Mouse (Mus musculus) CD4-positive, CD25-positive, alpha-beta regulatory T cell, adult 2 months (primary cell): ENCODE data around the gene Ccdc134.

Source experiments
- DNase-seq: peaks from one replicate; pipeline ENCODE4 v3.0.0-alpha.2; 2012; ENCODE audit warnings: low read depth, low spot score

The Ccdc134 gene

DNA sequence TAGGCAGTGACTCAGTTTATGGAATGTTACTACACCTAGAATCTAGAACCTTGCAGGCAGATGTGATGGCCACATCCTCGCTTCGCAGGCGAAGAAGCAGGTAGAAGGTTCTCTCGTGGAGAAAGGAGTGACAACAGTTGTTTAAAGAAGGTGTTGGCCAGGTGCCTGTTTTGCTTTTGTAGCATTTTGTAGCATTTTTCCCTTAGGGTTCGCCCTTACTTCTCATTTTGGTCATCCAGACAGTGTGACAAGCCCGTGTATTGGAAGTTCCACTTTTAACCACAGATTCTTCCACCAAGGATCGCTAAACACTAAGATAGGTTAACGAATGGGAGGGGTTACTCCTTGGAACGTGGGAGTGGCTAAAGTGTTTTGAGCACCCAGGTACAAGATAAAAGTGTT, 20.8 kb downstream of the Ccdc134 start:
- peak; percentile 48 for DNase-seq

DNA sequence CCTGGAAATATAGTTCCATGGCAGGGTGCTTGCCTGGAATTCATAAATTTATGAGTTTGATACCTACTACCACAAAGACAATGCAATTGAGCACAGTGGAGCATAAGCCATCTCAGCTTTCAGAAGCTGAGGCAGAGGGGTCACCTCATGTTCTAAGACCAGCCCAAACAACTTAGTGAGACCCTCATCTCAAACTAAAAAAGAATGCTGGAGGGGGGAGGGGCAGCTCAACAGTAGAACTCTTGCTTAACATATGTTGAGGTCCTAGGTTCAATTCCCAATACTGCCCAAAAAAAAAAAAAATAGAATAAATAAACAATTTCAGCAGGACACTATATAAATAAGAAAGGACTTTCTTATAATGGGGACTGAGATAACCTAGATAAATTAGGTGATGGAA, 22.3 kb downstream of the Ccdc134 start:
- DNase-seq = no peak

DNA sequence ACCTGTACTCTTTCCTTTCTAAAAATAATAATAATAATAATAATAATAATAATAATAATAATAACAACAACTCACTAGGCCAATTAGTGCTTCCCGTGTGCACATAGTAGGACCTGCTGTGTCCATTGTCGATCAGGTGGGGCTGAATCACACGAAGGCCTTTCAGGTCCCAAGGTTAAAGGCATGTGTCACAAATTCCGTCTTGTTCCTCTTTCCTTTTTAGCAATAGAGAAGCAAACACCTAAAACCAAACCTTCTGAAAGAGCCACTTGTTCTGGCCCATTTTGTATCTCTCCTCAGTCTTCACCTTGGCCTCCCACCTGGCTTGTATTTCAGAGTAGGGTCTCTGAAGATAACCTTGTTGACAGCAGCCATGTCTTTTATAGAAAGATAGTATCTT, 23.5 kb downstream of the Ccdc134 start:
- DNase-seq = no peak

DNA sequence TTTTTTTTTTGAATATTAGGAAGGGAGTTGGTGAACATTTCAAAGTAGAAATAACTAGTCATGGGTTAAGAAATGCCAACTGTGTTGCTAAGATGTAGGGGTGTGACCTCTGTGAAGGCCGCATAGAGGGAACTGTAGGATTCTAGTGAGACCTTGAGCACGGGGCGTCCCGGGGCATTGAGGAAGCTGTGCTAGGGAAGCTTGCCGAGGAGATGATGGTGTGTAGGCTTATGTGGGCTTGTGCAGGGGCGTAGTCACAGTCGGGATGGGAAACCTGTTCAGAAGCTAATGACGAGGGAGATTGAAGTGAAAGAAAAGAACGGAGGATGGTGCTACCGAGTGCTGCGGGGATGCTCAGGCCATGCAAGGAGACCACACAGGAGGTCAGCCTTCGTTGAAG, 24.3 kb downstream of the Ccdc134 start:
- no peak for DNase-seq

DNA sequence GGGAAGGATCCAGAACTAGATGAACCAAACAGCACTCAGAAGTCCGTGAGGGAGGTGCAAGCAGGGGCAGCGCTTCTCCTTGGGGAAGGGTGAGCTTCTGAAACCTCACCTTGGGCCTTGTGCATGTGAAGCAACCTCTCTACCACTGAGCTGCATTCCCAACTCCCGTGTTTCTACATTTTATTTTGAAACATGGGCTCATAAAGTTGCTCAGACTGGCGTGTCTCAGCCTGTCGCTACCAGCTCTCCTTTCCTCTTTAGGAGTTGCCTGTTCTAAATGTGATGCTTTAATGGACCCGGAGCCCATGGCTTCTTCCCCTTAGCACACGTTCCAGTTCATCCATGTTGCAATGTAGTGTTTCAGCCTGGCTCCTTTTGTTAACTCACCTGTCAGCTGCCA, 24.7 kb downstream of the Ccdc134 start:
- no peak for DNase-seq

DNA sequence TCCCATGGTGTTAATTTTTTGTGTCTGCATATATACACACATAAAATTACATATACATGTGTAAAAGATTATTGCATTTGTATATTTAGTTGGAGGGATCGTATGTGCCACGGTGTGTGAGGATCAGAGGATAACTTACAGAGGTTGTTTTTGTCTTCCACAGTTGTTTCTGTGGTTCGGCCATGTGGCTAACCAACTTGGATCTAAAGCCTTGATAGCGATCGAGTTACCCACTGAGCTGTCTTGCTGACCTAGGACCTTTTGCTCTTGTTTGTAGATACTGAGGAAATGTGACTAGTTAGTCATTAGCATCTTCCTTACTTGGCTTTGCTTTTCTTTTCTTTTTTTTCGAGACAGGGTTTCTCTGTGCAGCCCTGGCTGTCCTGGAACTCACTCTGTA, 28.6 kb downstream of the Ccdc134 start:
- peak; percentile 18 for DNase-seq

DNA sequence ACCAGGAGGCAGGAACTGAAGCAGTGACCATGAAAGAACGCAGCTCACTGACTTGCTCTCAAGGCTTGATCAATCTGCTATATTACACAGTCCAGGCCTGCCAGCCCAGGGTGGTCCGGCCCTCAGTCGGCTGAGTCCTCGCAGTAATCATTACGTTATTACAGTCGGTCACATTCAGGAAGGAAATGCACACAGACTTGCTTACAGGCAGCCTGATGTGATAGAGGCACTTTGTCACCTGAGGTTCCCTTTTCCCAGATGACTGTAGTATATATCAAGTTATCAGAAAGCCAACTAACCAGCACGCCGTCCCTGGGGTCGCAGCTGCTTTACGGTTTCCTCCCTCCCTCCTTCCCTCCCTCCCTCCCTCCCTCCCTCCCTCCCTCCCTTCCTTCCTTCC, 29.2 kb downstream of the Ccdc134 start:
- no peak for DNase-seq

DNA sequence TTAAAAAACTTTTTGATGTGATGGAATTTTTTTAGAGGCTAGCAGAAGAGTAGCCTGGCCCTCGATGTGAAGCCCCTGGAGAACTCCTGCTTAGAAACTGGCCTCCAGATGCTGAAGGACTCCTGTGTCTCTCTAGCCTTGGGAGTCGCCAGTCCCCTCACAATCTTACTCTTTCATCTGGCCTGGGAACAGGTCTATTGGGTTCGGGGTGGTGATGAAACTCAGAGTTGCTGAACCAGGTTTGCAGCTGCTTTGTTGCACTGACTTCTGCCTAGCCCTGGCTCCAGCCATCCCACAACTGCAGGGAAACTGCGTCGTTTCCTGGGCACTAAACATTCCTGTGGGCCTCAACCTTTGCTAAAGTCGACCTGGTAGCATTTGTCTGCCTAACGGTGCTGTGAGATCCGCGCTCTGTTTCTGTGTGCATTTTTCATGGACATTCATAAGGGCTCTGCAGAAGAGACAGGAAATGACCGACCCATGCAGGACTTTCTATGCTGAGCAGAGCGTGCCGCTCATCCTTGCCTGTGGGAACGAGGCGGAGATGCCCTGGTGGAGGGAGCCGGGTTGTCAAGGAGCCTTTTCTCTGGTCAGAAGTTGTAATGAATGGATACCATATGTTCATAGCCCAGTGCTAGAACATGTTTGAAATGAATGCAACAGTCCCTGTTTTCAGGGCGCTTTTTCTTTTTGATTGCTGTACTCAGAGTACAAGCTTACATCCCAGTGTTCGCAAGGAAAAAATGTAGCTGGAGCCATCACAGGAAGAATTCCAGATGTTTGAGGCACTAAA, 30.7 kb downstream of the Ccdc134 start:
- DNase-seq = no peak

DNA sequence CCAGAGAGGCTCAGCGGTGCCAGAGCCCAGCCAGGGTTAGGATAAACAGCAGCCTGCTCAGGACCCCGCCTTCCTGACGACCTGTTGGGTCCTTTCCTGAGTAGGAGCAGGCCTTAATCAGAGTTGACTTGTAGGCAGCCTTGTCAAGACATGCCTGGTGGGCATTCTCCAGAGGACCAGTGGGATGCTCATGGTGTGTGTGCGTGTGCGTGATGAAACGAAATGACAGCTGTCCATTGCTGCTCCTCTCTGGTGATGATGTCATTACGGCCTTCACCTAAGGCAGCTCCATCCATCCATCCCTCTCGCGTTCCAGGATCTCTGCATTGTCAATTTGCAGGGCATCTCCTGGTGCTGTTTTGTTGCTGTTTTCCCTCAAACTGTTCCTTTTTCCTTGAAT, 31.7 kb downstream of the Ccdc134 start:
- DNase-seq = no peak

DNA sequence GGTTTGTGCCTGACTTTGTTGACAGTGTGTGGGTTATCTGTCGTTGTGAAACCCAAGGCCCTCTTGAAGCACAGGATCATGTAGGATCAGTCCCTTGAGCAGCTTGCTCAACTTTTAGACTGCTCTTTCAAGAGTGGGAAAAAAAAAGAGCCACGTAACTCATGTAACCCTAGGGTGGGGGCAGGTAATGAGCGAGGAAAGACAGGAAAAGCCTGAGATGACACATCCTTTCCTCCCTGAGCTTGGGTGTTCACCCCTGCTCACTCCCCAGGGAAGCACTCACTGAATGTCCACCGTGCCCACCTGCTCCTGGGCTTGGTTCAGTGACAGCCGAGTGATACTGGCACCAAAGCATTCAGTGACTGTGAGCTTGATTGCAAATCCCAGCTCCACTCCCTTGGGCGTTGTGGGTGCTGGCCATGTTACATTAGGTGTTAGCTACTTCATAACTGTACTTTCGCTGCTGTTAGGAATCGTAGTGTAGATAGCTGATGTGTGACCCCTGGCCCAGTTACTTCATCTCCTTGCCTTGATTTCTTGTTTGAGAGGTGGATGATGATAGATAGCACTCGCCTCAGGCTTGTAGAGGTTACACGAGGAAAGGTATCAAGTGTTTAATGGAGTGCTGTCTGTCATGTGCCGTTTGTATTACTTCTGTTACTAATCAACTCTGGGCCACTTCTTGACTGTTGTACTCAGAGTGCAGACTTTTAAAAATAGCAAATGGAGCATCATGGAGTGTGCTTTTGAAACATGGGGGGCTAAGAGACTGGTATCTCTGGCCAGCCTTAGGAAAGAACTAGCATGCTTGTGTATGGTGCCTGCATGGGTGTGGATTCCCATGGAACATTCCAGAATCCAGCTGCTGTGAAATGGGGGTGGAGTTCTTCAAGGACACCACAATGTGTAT, 33.3 kb downstream of the Ccdc134 start:
- DNase-seq = no peak

DNA sequence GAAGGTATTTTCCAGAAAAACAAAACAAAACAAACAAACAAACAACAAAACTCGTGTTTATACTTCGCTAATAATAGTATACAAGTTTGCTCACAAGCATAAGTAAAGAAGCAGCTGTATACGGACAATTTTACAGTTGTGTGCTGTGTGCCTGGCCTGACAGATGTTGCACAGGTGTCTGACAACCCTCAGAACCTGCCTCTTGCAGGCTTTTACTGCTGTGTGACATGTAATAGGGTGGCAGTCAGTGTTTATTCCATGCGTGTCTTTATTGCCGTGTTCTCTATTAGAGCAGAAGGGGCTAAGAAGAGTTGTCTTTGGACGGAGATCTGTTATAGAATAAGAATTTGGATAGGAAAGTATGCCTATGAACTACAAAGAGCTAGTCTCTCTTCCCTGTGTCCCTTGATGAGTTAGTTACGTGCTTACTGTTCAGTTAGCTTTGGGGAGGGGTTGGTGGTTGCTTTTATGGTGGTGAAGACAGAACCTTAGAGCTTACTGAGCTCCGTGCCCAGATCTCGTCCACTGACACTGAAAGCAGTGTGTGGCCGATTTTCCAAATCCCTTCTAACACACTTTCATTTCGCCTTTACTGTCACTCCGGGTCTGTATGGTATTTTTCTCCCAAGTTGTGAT, 34.4 kb downstream of the Ccdc134 start:
- DNase-seq = peak; percentile 26

DNA sequence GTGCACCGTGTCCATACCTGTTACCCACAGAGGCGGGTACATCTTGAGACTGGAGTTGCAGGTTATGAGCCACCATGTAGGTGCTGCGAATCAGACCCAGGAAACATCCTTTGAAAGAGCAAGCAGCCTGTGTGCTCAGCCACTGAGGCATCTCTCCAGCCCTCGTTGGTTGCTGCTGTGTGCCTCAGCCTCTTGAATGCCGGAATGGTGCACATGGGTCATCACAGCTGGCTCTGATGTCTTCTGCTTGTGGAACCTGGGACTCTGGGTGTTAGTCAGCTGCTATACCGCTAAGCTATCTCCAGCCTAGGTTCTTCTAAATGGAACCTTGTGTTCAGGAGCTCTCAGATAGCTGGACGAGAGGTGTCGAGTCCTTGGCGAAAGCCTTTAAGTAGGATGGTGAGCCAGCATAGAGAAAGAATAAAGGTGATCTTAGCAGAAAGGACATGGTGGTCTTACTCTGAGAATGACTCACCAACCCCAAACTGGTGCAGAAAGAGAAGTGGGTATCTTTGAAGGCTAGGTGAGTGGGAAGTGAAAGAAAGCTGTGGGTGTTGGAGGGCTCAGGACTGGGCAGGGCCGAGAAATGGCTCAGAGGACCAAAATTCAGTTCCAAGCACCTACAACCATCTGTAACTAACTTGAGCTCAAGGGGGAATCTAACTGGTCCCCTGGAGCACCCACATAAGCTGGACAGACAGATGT, 35.8 kb downstream of the Ccdc134 start:
- peak; percentile 42 for DNase-seq

DNA sequence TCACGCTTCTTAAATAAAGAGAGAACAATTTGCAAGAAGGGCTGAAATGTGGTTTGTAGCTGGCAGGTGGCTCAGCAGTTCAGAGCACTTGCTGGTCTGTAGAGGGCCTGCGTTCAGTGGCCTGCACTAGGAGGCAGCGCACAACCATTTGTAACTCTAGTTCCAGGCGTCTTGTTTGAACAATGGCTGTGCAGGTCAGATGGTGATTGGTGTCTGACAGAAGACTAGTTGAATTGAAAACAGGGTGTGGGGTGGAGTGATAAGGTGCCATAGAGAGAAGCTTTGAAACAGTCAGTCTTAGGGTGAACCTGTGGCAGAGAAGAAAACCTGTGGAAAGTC, 36.3 kb downstream of the Ccdc134 start:
- peak; percentile 47 for DNase-seq

DNA sequence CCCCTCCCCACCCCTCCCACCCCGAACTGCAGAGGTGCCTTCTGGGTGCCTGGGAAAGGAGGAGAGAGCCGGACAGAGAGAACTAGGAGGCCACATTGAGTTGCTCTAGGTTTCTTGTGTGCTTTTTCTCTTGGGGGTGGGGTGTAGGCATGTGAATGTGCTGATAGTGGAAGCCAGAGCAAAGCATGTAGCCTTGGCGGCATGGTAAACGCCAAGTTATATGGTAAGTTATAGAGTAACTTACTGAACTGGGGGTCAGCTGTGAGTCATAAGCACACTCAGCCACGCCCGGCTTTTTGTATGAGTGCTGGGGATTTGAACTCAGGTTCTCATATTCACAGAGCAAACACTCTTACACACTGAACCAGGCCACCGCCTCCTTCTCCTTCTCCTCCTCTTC, 36.8 kb downstream of the Ccdc134 start:
- peak; percentile 20 for DNase-seq

DNA sequence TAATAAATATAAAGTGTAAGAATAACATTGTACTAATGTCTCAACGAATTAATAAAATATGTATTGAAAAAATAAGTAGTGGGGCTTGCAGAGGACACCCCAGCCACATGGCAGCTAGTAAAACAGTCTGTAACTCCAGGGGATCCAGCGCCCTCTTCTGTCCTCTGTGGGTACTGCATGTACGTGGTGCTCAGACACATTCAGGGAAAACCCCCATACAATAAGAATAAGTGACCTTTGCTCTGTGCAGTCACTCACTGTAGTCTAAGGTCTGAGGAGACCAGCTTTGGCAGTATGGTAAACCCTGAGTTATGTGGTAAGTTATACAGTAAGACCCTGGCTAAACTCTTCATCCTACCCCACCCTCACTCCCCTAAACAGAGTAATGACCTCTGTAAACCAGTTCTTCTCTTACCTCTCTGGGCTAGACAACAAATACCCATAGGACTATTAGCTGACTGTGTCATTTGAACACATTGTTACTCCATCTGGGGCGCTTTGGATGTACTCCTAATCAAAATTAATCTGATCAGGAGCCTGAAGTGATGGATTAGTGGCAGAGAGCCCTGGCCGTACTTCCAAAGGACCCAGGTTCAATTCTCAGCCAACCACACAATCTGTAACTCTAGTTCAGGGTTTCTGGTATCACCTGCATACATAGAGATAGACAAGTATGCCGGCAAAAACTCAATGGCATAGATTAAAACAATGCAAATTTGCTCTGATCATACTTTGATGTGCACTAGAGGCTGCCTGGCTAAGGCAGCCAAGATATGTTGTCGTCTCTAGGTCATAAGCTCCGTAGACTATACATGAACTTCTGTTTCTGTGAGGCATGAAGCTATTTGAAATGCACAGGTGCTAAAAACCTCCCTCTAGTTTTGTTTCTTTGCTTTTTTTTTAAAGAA, 37.9 kb downstream of the Ccdc134 start:
- DNase-seq = peak; percentile 93

DNA sequence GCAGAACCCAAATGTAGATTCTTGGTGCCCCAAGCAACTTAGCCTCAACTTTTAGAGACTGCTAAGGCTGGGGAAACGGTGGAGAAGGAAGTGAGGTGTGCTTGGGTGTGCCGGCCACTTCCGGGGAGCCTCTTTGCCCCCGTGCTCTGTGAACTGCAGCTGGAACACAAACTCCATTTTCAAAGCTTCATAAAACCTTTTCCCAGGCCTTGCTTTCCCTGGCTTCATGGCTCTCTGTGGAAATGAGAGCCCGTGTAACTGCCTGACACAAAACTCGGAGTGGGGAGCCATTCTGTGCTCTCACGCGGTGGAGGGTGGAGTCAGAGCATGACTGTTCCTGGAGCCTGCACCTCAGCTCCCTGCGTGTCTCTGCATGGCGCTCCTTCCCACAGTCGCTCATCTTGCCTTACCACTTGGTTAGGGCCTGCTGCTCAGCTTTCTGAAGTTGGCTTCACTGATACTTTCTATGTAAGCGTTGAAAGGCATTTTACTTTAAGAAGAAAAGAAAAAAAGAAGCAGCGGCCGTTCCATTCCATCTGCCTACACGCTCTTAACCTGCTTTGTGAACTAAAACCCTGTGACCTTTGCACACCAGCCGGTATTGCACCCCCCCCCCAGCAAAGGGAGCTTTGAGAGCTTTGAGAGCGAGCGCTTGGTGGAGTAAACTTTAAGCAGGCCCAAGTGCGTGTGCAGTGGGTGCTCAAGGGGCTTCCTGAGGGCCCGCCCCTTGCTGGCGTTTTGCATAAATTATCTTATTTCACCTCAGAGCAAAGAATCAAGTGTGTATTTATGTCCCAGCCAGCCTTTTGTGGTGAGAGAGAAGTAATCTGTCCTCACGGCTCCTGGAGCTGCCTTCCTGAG, 38.7 kb downstream of the Ccdc134 start:
- DNase-seq = peak; percentile 82

DNA sequence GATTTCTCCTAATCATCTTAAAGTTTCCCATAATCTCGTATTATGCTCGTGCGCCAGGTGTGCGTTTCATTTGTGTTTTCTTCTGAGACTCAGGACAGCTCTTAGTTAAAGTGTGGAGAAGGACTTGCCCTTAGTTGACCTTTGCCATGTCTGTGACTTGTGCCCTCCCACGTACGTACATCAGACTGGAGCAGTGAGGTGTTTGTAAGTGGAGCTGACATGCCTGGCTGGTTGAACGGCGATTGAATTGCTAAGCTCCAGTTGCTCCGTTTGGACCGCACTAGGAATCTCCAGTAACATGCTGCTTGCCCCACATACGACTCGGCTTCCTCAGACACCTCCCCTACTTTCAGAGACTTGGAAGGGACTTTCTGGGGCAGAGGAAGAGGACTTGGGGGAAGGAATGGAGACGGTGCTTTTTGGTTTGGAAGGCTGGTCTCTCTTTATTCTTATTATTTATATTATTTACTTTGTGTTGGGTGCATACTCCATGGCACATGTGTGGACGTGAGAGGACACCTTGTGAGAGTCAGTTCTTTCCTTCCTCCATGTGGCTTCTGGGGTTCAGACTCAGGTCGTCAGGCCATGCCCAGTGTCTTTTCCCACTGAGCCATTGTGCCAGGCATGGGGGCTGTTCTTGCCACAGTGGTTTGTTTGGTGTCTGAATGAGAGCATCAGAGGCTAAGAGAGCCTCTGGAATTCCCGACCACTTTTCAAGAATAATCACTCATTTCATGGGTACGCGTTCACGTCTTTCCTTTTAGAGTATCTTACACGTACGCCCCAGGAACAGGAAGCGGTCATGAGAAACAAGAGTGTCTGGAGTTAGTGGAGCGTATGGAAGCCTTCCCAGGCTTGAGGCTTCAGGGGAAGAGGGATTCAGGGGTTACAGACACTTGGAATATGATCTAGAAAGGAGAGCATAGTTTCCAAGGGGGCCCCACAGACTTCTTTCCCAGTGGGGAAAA, 39.8 kb downstream of the Ccdc134 start:
- DNase-seq = peak; percentile 64

DNA sequence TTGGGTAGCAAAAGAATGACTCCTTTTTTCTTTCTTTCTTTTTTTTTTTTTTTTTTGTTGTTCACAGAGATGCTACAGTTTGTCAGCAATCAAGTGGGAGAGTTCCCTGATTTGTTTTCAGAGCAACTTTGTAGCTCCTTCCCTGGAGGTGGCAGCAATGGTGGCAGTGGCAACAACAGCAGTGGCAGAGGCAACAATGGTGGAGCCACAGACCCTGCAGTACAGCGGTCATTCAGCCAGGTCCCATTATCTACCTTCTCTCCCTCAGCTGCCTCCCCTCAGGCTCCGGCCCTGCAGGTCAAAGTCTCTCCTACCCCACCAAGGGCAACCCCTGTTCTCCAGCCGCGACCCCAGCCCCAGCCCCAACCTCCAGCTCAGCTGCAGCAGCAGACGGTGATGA, 41.9 kb downstream of the Ccdc134 start:
- DNase-seq = no peak
